ENCODE assay signal across 8 mouse cellular contexts in genomic region chr9:63726088-63727010, GRCm38 (mm10). TPM values are rescaled to one million over a fixed set of nuclear protein-coding genes. Genes with fewer than 3 reads are reported as not detected.
DNase-seq lines count a peak whose midpoint lies in the region; ATAC-seq and TF ChIP-seq lines count a peak whose summit lies in the region.

No protein-coding gene starts in this region.

- no peaks in the 10 kb centered on the region for H3K36me3 ChIP-seq in kidney, embryonic 14.5 days (ENCODE audit: control insufficient read depth, insufficient read depth, low read length)
- no peaks in the 10 kb centered on the region for H3K36me3 ChIP-seq in liver, postnatal 0 days (replicated peaks; ENCODE audit: insufficient read depth, low read length)

- H3K27me3 ChIP-seq in kidney, embryonic 14.5 days (ENCODE audit: control insufficient read depth, insufficient read depth, low read length), result no peaks in the 10 kb centered on the region
- no peaks in the 10 kb centered on the region for H3K27me3 ChIP-seq in liver, postnatal 0 days (ENCODE audit: insufficient read depth, low read length)

- peak; percentile 37; the same call in 1 of the 2 replicates for ATAC-seq in kidney, embryonic 14.5 days (ENCODE audit: low FRiP score, low TSS enrichment)
- peak; percentile 86 for ATAC-seq in common myeloid progenitor, adult 5-6 weeks (replicated peaks; ENCODE audit: low read depth, poor library complexity, severe bottlenecking)
- peak; percentile 57 for ATAC-seq in liver, postnatal 0 days
- ATAC-seq in erythroid progenitor cell, adult 5-6 weeks (replicated peaks; ENCODE audit: low FRiP score, poor library complexity, severe bottlenecking), result no peak

- intact Hi-C loops in heart, postnatal 25 days (cut with DNase I), result no loop called here
- intact Hi-C loops in left cerebral cortex, postnatal 36 days (cut with DNase I), result no loop called here
- intact Hi-C loops in left cerebral cortex, adult 2 months (cut with DNase I), result no loop called here

- no peak for DNase-seq in kidney, adult 9 months
- DNase-seq in heart, postnatal 25 days (ENCODE audit: low spot score), result peak; percentile 63
- DNase-seq in liver, postnatal 0 days, result peak; percentile 66
- DNase-seq in left cerebral cortex, postnatal 36 days (ENCODE audit: low spot score in 2 of 2), result no peak
- no peak for DNase-seq in left cerebral cortex, adult 2 months (ENCODE audit: extremely low spot score in 1 of 2, low spot score in 2 of 2)

- peak overlapping the region; percentile 45 for H3K9ac ChIP-seq in kidney, embryonic 14.5 days (ENCODE audit: low read depth, low read length)
- peak overlapping the region; percentile 59 for H3K9ac ChIP-seq in liver, postnatal 0 days (replicated peaks)

- no peak overlapping the region for H3K4me3 ChIP-seq in kidney, embryonic 14.5 days (ENCODE audit: low read length)
- H3K4me3 ChIP-seq in liver, postnatal 0 days (ENCODE audit: low read depth, low read length), result no peak overlapping the region
- H3K4me3 ChIP-seq in left cerebral cortex, adult 2 months, result no peak overlapping the region

- no peak for TF ChIP-seq CTCF in liver, postnatal 0 days (IDR thresholded peaks at IDR 0.05; ENCODE audit: low read depth)
- no peak for TF ChIP-seq CTCF in left cerebral cortex, adult 2 months (IDR thresholded peaks at IDR 0.05)

- peak overlapping the region; percentile 10; the same call in 1 of the 2 replicates for H3K4me2 ChIP-seq in kidney, embryonic 14.5 days (replicated peaks; ENCODE audit: low read depth, low read length)
- peak overlapping the region; percentile 24 for H3K4me2 ChIP-seq in liver, postnatal 0 days (ENCODE audit: low read depth, low read length)

- peak overlapping the region; percentile 84 for H3K27ac ChIP-seq in kidney, embryonic 14.5 days (ENCODE audit: low read depth, low read length)
- H3K27ac ChIP-seq in liver, postnatal 0 days (ENCODE audit: low read depth), result peak overlapping the region; percentile 82
- no peak overlapping the region for H3K27ac ChIP-seq in left cerebral cortex, adult 2 months

- H3K4me1 ChIP-seq in kidney, embryonic 14.5 days (ENCODE audit: control insufficient read depth, insufficient read depth, low read length), result peaks cover 58% of the 10 kb centered on the region
- H3K4me1 ChIP-seq in liver, postnatal 0 days (ENCODE audit: insufficient read depth), result peaks cover 58% of the 10 kb centered on the region

- 26% methylated on average over 13 of the region's 13 CpGs for WGBS in kidney, embryonic 14.5 days
- 29% methylated on average over 13 of the region's 13 CpGs for WGBS in liver, postnatal 0 days (ENCODE audit: insufficient replicate concordance)

- 0 out of 2 replicates have a peak, but pooled peaks have one; percentile 16 for TF ChIP-seq EP300 in liver, postnatal 0 days (IDR thresholded peaks at IDR 0.05; ENCODE audit: low read depth)

- no peaks in the 10 kb centered on the region for H3K9me3 ChIP-seq in kidney, embryonic 14.5 days (ENCODE audit: control insufficient read depth, low read length)
- no peaks in the 10 kb centered on the region for H3K9me3 ChIP-seq in liver, postnatal 0 days (ENCODE audit: low read length)

RNA-seq across cellular contexts. Expression of gene Smad3, which starts 31.4 kb away (rescaled TPM):
- polyA plus RNA-seq in kidney, embryonic 14.5 days (2014; fragmentation: Nextera tagmentation; extraction: Ambion mirVana), result 17.6 and 21.2 TPM in 2 replicates
- total RNA-seq in common myeloid progenitor, adult 5-6 weeks (2017), result 19.2 and 39.1 TPM in 2 replicates
- total RNA-seq in heart, postnatal 25 days (2021), result 10 to 100 TPM; 14.0 to 14.5 TPM
- 1.9 and 2.1 TPM in 2 replicates for polyA plus RNA-seq in liver, postnatal 0 days (2015; fragmentation: Nextera tagmentation; extraction: Ambion mirVana)
- 4.7 and 5.0 TPM in 2 replicates for total RNA-seq in erythroid progenitor cell, adult 5-6 weeks (2015; ENCODE audit: low replicate concordance)
- total RNA-seq in erythroid progenitor cell, adult 5-6 weeks (2017; ENCODE audit: low replicate concordance), result 2.6 and 13.2 TPM in 2 replicates
- total RNA-seq in left cerebral cortex, postnatal 36 days (2021), result 10 to 100 TPM; 45.2 to 71.2 TPM
- 10 to 100 TPM; 60.0 to 69.0 TPM for total RNA-seq in left cerebral cortex, adult 2 months (2021)

Comparison
In these comparisons a context has a peak if more than half of its experiments do, and no peak if none do; other contexts are left out.
1. DNase-seq: peak in heart, postnatal 25 days (single experiment) and liver, postnatal 0 days (single experiment); none in kidney, adult 9 months (single experiment), left cerebral cortex, postnatal 36 days (0 of 2) and left cerebral cortex, adult 2 months (0 of 2).